Mouse (Mus musculus) cerebellum, adult (tissue): ENCODE measurements around the gene D5Ertd579e.

Experiments used
- ATAC-seq: cut with Nextera tagmentation; 2 replicates; pipeline ENCODE4 v1.9.2; 2017; ENCODE audit warnings: mild to moderate bottlenecking, moderate library complexity, mixed read lengths; ENCODE audit not compliant: insufficient number of reproducible peaks, low FRiP score, low TSS enrichment

Gene D5Ertd579e

GRCm38 (mm10) chr5:36553056-36553606, 142.7 kb downstream of the D5Ertd579e start:
- ATAC-seq, result no peak

- no peak for ATAC-seq
Measured at GRCm38 (mm10) chr5:36552391-36552790, 143.4 kb downstream of the D5Ertd579e start.
